Mouse (Mus musculus) CD4-positive, CD25-positive, alpha-beta regulatory T cell, adult 2 months (primary cell): ENCODE data around the gene Sspo.
A peak's percentile ranks its signal among the peaks of the same experiment; 100 is the strongest.

ENCODE experiments used
- DNase-seq: peaks from one replicate; pipeline ENCODE4 v3.0.0-alpha.2; 2012; ENCODE audit warnings: low read depth, low spot score

The Sspo gene

GRCm38 (mm10) chr6:48435706-48436349, 12.2 kb upstream of the Sspo start:
- DNase-seq = no peak

DNA sequence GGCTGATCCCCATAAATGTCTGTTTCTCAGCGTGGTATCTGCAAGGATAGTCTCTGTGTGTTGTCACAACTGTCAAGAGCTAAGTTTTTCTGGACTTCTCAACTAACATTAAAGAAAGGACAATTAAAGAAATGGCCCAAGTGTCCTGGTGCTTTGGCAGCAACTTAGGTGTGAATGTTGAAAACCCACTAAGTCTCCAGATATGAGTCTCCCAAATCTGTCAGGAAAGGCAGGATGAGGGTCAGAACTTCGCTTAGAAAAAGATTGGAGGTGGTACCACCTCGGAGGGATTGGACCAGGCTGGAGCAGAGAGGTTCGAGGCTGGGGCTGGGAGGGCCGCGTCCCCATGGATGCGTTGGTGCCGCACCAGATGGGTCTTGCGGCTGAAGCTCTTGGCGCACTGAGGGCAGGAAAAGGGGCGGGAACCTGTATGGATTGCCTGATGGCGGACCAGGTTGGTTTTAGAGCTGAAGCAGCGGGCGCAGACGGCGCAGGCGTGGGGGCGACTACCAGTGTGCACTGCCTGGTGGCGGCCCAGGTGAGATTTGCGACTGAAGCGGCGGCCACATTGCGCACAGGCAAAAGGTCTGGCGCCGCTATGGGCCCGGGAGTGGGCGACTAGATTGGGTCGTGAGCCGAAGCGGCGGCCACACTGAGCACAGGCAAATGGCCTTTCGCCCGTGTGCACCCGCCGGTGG, 10.2 kb upstream of the Sspo start:
- DNase-seq = no peak

GRCm38 (mm10) chr6:48438475-48439125, 9.4 kb upstream of the Sspo start:
- no peak for DNase-seq

- no peak for DNase-seq
These were observed 8.4 kb upstream of the Sspo start for GRCm38 (mm10) chr6:48439654-48440053.

- DNase-seq = peak; percentile 22
These were observed 7.6 kb upstream of the Sspo start for GRCm38 (mm10) chr6:48440306-48441014.

GRCm38 (mm10) chr6:48443592-48444309, 4.3 kb upstream of the Sspo start:
- DNase-seq = peak; percentile 94

GRCm38 (mm10) chr6:48444310-48445180, 3.5 kb upstream of the Sspo start:
- no peak for DNase-seq

DNA sequence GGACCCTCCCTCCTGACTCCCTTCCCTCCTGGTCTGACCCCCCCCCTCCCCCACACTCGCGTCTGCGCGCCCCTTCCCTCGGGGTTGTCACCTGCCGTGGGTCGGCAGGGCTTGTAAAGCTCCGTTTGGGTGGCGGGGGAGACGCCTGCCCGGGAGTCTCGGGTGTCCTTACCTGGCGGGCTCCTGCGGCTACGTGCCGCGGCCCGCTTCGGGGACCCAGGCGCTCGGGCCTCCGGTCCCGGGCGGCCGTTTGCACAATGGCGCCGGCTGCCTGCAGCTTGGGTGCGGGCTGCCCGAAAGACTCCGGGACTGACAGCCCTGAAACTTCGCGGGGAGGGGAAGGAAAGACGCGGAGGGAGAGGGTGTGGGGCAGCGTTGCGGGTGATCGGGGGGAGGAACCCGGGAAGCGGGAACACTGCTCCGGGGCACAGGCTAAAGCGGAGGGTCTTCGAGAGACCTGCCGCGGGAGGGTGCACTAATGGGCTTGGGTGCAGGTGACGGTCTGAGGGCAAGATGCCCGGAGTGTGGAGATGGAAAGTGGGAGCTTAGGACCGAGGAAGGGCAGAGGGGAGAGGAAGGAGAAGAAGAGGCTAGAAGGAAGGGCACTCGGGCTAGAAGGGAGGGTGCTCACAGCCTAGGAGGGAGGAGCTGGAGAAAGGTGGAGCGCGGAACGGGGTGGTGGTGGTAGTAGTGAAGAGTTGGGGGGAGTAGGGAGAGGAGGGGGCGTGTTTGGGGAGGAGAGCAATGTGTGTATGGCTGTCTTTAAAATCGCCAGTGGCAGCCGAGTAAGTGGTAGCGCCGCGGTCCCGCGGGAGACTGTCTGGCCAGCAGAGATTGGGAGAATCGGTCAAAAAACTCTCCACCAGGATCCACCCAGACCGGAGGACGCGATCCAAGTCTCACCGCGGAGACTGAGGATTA, 2.6 kb upstream of the Sspo start, which contains the start of gene Zfp467:
TSS of gene Zfp467 (minus strand) at position 645 of the 921 bp plus-strand sequence.
- peak; percentile 61 for DNase-seq

GRCm38 (mm10) chr6:48446256-48446655, 1.8 kb upstream of the Sspo start:
- no peak for DNase-seq

GRCm38 (mm10) chr6:48446896-48447295, 1.1 kb upstream of the Sspo start:
- DNase-seq = no peak

- no peak for DNase-seq
These were observed 498 bp downstream of the Sspo start for GRCm38 (mm10) chr6:48448527-48448926.

DNA sequence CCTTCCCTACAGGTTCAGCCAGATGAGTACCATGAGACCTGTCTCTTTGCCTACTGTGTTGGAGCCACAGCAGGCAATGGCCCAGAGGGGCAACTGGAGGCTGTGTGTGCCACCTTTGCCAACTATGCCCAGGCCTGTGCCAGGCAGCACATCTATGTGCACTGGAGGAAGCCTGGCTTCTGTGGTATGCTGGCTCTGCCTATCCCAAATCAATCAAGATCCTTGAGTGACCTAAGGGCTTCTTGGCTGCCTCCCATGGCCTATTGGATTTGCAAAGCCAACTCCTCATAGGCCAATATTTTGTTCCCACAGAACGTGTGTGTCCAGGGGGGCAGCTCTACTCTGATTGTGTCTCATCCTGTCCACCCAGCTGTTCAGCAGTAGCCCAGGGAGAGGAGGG, 4.1 kb downstream of the Sspo start:
- DNase-seq = no peak

GRCm38 (mm10) chr6:48452771-48453170, 4.7 kb downstream of the Sspo start:
- no peak for DNase-seq

- no peak for DNase-seq
These were observed 17.1 kb downstream of the Sspo start for GRCm38 (mm10) chr6:48464966-48465679.

DNA sequence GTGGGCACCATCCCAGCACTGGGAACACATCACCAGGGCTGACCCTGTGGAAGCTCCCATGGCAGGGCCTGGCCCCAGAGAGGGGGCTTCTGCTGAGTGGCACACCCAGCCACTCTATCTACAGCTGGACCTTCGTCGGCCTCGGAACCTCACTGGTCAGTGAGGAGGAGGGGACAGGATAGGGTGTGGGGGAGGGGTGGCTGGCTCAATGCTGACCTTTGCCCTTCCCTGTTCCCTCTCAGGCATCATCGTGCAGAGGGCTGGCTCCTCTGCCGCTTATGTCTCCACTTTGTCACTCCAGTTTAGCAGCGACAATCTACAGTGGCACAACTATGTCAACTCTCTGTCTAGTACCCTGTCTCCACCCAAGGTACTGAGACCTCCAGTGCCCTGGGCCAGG, 18.7 kb downstream of the Sspo start:
- DNase-seq = no peak

GRCm38 (mm10) chr6:48467490-48467889, 19.5 kb downstream of the Sspo start:
- DNase-seq = no peak

- no peak for DNase-seq
These were observed 22.7 kb downstream of the Sspo start for GRCm38 (mm10) chr6:48470739-48471138.

GRCm38 (mm10) chr6:48478446-48478845, 30.4 kb downstream of the Sspo start:
- DNase-seq = no peak

DNA sequence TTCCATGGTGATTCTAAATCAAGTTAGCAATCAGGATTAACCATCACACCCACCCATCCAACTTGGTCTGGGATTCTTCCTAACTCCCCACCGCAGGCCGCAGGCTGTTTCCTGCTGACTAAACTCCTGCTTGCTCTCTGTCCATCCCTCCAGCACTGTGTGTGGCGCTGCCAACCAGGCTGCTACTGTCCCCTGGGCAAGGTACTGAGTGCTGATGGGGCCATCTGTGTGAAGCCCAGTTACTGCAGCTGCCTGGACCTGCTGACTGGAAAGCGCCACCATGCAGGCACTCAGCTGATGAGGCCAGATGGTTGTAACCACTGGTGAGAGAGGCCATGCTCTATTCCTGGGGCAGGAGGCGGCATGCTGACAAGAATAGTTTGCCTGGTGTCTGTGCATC, 34.5 kb downstream of the Sspo start:
- DNase-seq = no peak
